In the genomic region with DNA sequence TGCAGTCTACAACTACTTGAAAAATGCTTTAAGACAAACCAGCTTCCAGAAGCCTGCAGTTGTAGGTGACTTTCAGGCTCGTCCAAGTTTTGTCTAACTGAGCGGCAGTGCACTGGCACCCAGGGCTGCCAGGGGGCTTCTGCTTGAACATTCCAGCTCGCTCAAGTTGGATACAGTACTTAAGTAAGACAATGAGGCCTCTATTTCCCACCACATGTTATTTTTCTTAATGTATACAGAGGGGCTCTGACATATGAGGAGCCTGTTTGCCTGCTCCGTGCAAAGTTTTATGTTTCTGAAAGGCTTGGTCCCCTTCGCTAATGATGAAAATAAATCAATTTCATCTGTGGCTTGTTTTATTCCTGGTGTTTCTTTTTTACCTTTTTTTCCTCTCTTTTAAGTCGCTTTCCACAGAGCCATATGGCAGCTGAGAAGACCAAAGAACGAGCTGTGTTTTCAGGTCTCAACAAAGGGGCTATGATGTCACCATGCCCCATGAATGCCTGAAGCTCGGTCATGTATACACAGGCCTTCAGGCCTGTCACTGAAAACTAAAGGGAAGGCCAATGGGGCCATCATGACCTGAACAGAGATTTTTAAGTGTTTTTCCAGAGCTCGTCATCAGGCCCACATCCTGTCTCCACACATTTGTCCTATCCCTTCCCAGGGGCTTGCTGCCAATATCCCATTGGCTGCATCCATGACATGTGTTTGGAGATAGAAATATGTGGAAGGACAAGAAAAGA, we compare ENCODE assay signal across 9 mouse cellular contexts.
A peak's percentile ranks its signal among the peaks of the same experiment; 100 is the strongest.
DNase-seq lines count a peak whose midpoint lies in the region; ATAC-seq and TF ChIP-seq lines count a peak whose summit lies in the region.
"Had no signal": no experiment of that assay in that cellular context is flagged by ENCODE, and none has a peak within 500 bp of the region (broad histone marks: within the 10 kb centered on the region; RNA-seq: fewer than 3 reads in every experiment).

No protein-coding gene starts in this region.

- TF ChIP-seq CTCF in lung, embryonic 14.5 days (IDR thresholded peaks at IDR 0.05; ENCODE audit: low read depth), result no peak

- H3K27me3 ChIP-seq in lung, embryonic 14.5 days (ENCODE audit: insufficient read depth, low read length), result no peaks in the 10 kb centered on the region
- no peaks in the 10 kb centered on the region for H3K27me3 ChIP-seq in hindbrain, embryonic 10.5 days (ENCODE audit: insufficient read depth, poor library complexity, severe bottlenecking)
- no peaks in the 10 kb centered on the region for H3K27me3 ChIP-seq in midbrain, embryonic 14.5 days (ENCODE audit: control insufficient read depth, insufficient read depth, low read length)

- 42% methylated on average over 9 of the region's 9 CpGs for WGBS in lung, embryonic 14.5 days
- 29% methylated on average over 9 of the region's 9 CpGs for WGBS in hindbrain, embryonic 10.5 days
- 27% methylated on average over 9 of the region's 9 CpGs for WGBS in midbrain, embryonic 14.5 days

- H3K4me1 ChIP-seq in lung, embryonic 14.5 days (ENCODE audit: insufficient read depth), result 0 out of 2 replicates have a peak, but pooled peaks cover 4% of the 10 kb centered on the region
- peaks cover 19% of the 10 kb centered on the region for H3K4me1 ChIP-seq in hindbrain, embryonic 10.5 days (replicated peaks)
- H3K4me1 ChIP-seq in midbrain, embryonic 14.5 days (ENCODE audit: control insufficient read depth, insufficient read depth, low read length), result peaks cover 2% of the 10 kb centered on the region; the same call in 1 of the 2 replicates

- no peaks in the 10 kb centered on the region for H3K36me3 ChIP-seq in lung, embryonic 14.5 days (ENCODE audit: insufficient read depth)
- H3K36me3 ChIP-seq in hindbrain, embryonic 10.5 days, result no peaks in the 10 kb centered on the region
- H3K36me3 ChIP-seq in midbrain, embryonic 14.5 days (ENCODE audit: control insufficient read depth, insufficient read depth, low read length), result no peaks in the 10 kb centered on the region

- no peak overlapping the region for H3K27ac ChIP-seq in lung, embryonic 14.5 days (ENCODE audit: low read depth)
- peak overlapping the region; percentile 81 for H3K27ac ChIP-seq in hindbrain, embryonic 10.5 days
- H3K27ac ChIP-seq in midbrain, embryonic 14.5 days (replicated peaks; ENCODE audit: low read depth, low read length), result no peak overlapping the region
- H3K27ac ChIP-seq: layer of hippocampus, adult 2 months had no signal

- peak; percentile 58; the same call in 1 of the 2 replicates for ATAC-seq in lung, embryonic 14.5 days (ENCODE audit: insufficient read depth)
- ATAC-seq in midbrain, embryonic 14.5 days (ENCODE audit: low FRiP score, low TSS enrichment), result peak; percentile 55; the same call in 1 of the 2 replicates

- no peak overlapping the region for H3K9ac ChIP-seq in lung, embryonic 14.5 days
- no peak overlapping the region for H3K9ac ChIP-seq in midbrain, embryonic 14.5 days (replicated peaks; ENCODE audit: low read length)

- no peak overlapping the region for H3K4me2 ChIP-seq in lung, embryonic 14.5 days
- H3K4me2 ChIP-seq in midbrain, embryonic 14.5 days (ENCODE audit: low read length), result no peak overlapping the region

- peak; percentile 21 for DNase-seq in lung, embryonic 14.5 days
- DNase-seq in lung, postnatal 36 days, result no peak
- DNase-seq in embryo, embryonic 9.5 days (ENCODE audit: extremely low spot score), result peak; percentile 28
- peak; percentile 62 for DNase-seq in hindbrain, embryonic 10.5 days (ENCODE audit: low spot score)
- DNase-seq in midbrain, embryonic 14.5 days, result peak; percentile 23
- DNase-seq in right cerebral cortex, postnatal 36 days (ENCODE audit: low spot score in 2 of 2), result no peak
- no peak for DNase-seq in adrenal gland, postnatal 14 days
- DNase-seq in urinary bladder, postnatal 10 days (ENCODE audit: low spot score), result no peak

- H3K4me3 ChIP-seq in lung, embryonic 14.5 days (ENCODE audit: low read depth, low read length), result no peak overlapping the region
- H3K4me3 ChIP-seq in hindbrain, embryonic 10.5 days, result no peak overlapping the region
- H3K4me3 ChIP-seq in midbrain, embryonic 14.5 days (replicated peaks; ENCODE audit: low read depth, low read length), result no peak overlapping the region
- H3K4me3 ChIP-seq: layer of hippocampus, adult 2 months had no signal

- no peaks in the 10 kb centered on the region for H3K9me3 ChIP-seq in lung, embryonic 14.5 days (ENCODE audit: low read depth, low read length)
- no peaks in the 10 kb centered on the region for H3K9me3 ChIP-seq in hindbrain, embryonic 10.5 days
- no peaks in the 10 kb centered on the region for H3K9me3 ChIP-seq in midbrain, embryonic 14.5 days (ENCODE audit: control insufficient read depth, low read length)

Comparison
In these comparisons a context has a peak if more than half of its experiments do, and no peak if none do; other contexts are left out.
1. DNase-seq: peak in lung, embryonic 14.5 days (single experiment), embryo, embryonic 9.5 days (single experiment), hindbrain, embryonic 10.5 days (single experiment) and midbrain, embryonic 14.5 days (single experiment); none in lung, postnatal 36 days (single experiment), right cerebral cortex, postnatal 36 days (0 of 2), adrenal gland, postnatal 14 days (single experiment) and urinary bladder, postnatal 10 days (single experiment).